ENCODE assay signal across 34 mouse cellular contexts in genomic region chr7:48851529-48852104, GRCm38 (mm10). TPM values are rescaled to one million over a fixed set of nuclear protein-coding genes. Genes with fewer than 3 reads are reported as not detected.
A peak's percentile ranks its signal among the peaks of the same experiment; 100 is the strongest.
DNase-seq lines count a peak whose midpoint lies in the region; ATAC-seq and TF ChIP-seq lines count a peak whose summit lies in the region.
"Had no signal": no experiment of that assay in that cellular context is flagged by ENCODE, and none has a peak within 500 bp of the region (broad histone marks: within the 10 kb centered on the region; RNA-seq: fewer than 3 reads in every experiment).

No protein-coding gene starts in this region.

- H3K4me3 ChIP-seq in forebrain, embryonic 14.5 days (ENCODE audit: low read depth, low read length) = no peak overlapping the region
- H3K4me3 ChIP-seq in forebrain, embryonic 10.5 days = no peak overlapping the region
- H3K4me3 ChIP-seq in heart, embryonic 16.5 days (ENCODE audit: low read length) = no peak overlapping the region
- no peak overlapping the region for H3K4me3 ChIP-seq in layer of hippocampus, adult 2 months
- H3K4me3 ChIP-seq in midbrain, embryonic 16.5 days (ENCODE audit: low read depth, low read length) = no peak overlapping the region
- H3K4me3 ChIP-seq: embryonic facial prominence, embryonic 10.5 days; embryonic facial prominence, embryonic 15.5 days; forebrain, embryonic 15.5 days; gastrocnemius, adult 2 months; neural tube, embryonic 12.5 days; stomach, embryonic 15.5 days had no signal

- 0 out of 2 replicates have a peak, but pooled peaks have one; percentile 5 for TF ChIP-seq CTCF in layer of hippocampus, adult 2 months (conservative IDR thresholded peaks at IDR 0.05)

- ATAC-seq in forebrain, embryonic 14.5 days = no peak
- no peak for ATAC-seq in heart, embryonic 16.5 days (replicated peaks; ENCODE audit: extremely low read depth, insufficient read depth, low FRiP score)
- ATAC-seq in midbrain, embryonic 16.5 days = peak; percentile 51
- no peak for ATAC-seq in monocyte, adult 5-6 weeks (replicated peaks; ENCODE audit: insufficient number of reproducible peaks, low FRiP score, low TSS enrichment, poor library complexity, severe bottlenecking)
- ATAC-seq: activated CD4-positive, CD25-positive, alpha-beta regulatory T cell, adult 4 months; forebrain, embryonic 15.5 days; intestine, embryonic 16.5 days had no signal

- intact Hi-C loops in heart, postnatal 14 days (cut with DNase I) = no loop called here

- DNase-seq in forebrain, embryonic 14.5 days (ENCODE audit: low spot score) = peak; percentile 19
- DNase-seq in forebrain, embryonic 10.5 days (ENCODE audit: extremely low spot score, low spot score) = no peak
- no peak for DNase-seq in heart, postnatal 14 days
- no peak for DNase-seq in layer of hippocampus, adult 2 months (ENCODE audit: low spot score in 2 of 2)
- DNase-seq in layer of hippocampus, adult 18-20 months (ENCODE audit: low spot score in 2 of 2) = no peak
- DNase-seq: adrenal gland, adult 2 months; adrenal gland, postnatal 36 days; cerebellum, adult 8-10 months; cerebellum, postnatal 25 days; gastrocnemius, adult 2 months; gastrocnemius, postnatal 36 days; heart, postnatal 10 days; kidney, adult 8-10 months; kidney, postnatal 10 days; liver; lung, adult 2 months; lung, postnatal 10 days; right cerebral cortex, postnatal 25 days had no signal

- H3K27me3 ChIP-seq in forebrain, embryonic 14.5 days (replicated peaks; ENCODE audit: control insufficient read depth, insufficient read depth, low read length) = no peaks in the 10 kb centered on the region
- no peaks in the 10 kb centered on the region for H3K27me3 ChIP-seq in forebrain, embryonic 10.5 days (ENCODE audit: poor library complexity, severe bottlenecking)
- H3K27me3 ChIP-seq in heart, embryonic 16.5 days (ENCODE audit: control insufficient read depth, insufficient read depth, low read length) = no peaks in the 10 kb centered on the region
- no peaks in the 10 kb centered on the region for H3K27me3 ChIP-seq in midbrain, embryonic 16.5 days (ENCODE audit: control insufficient read depth, insufficient read depth, low read depth, low read length)
- H3K27me3 ChIP-seq: embryonic facial prominence, embryonic 15.5 days; forebrain, embryonic 15.5 days; stomach, embryonic 15.5 days had no signal

- 41% methylated on average over 6 of the region's 6 CpGs for WGBS in forebrain, embryonic 14.5 days
- WGBS in forebrain, embryonic 10.5 days = 81% methylated on average over 6 of the region's 6 CpGs
- 81% methylated on average over 6 of the region's 6 CpGs for whole genome bisulfite sequencing in heart, embryonic 16.5 days
- 29% methylated on average over 6 of the region's 6 CpGs for WGBS in midbrain, embryonic 16.5 days

- H3K4me2 ChIP-seq in forebrain, embryonic 14.5 days (ENCODE audit: low read length) = no peak overlapping the region
- no peak overlapping the region for H3K4me2 ChIP-seq in heart, embryonic 16.5 days (ENCODE audit: low read depth, low read length)
- H3K4me2 ChIP-seq in midbrain, embryonic 16.5 days (ENCODE audit: low read length) = no peak overlapping the region
- H3K4me2 ChIP-seq: embryonic facial prominence, embryonic 15.5 days; forebrain, embryonic 15.5 days; neural tube, embryonic 12.5 days; stomach, embryonic 15.5 days had no signal

- no peaks in the 10 kb centered on the region for H3K9me3 ChIP-seq in forebrain, embryonic 14.5 days (replicated peaks; ENCODE audit: control insufficient read depth, low read length)
- H3K9me3 ChIP-seq in forebrain, embryonic 10.5 days = no peaks in the 10 kb centered on the region
- no peaks in the 10 kb centered on the region for H3K9me3 ChIP-seq in heart, embryonic 16.5 days (replicated peaks; ENCODE audit: control insufficient read depth, low read length)
- no peaks in the 10 kb centered on the region for H3K9me3 ChIP-seq in midbrain, embryonic 16.5 days (replicated peaks; ENCODE audit: control insufficient read depth, low read length, poor library complexity, severe bottlenecking)
- H3K9me3 ChIP-seq: embryonic facial prominence, embryonic 10.5 days; embryonic facial prominence, embryonic 15.5 days; forebrain, embryonic 15.5 days; neural tube, embryonic 12.5 days; stomach, embryonic 15.5 days had no signal

- no peak overlapping the region for H3K9ac ChIP-seq in forebrain, embryonic 14.5 days (ENCODE audit: low read length)
- no peak overlapping the region for H3K9ac ChIP-seq in heart, embryonic 16.5 days (ENCODE audit: low read length)
- no peak overlapping the region for H3K9ac ChIP-seq in midbrain, embryonic 16.5 days (ENCODE audit: low read depth, low read length)
- H3K9ac ChIP-seq: embryonic facial prominence, embryonic 15.5 days; forebrain, embryonic 15.5 days; liver, embryonic 14.5 days; neural tube, embryonic 12.5 days; stomach, embryonic 15.5 days had no signal

- no peak overlapping the region for H3K27ac ChIP-seq in forebrain, embryonic 14.5 days (ENCODE audit: low read depth, low read length)
- no peak overlapping the region for H3K27ac ChIP-seq in forebrain, embryonic 10.5 days
- H3K27ac ChIP-seq in heart, embryonic 16.5 days (ENCODE audit: low read length) = peak overlapping the region; percentile 40; the same call in 1 of the 2 replicates
- no peak overlapping the region for H3K27ac ChIP-seq in layer of hippocampus, adult 2 months
- H3K27ac ChIP-seq in midbrain, embryonic 16.5 days (ENCODE audit: low read length) = peak overlapping the region; percentile 67
- H3K27ac ChIP-seq: embryonic facial prominence, embryonic 10.5 days; embryonic facial prominence, embryonic 15.5 days; forebrain, embryonic 15.5 days; gastrocnemius, adult 2 months; liver, embryonic 14.5 days; macrophage; neural tube, embryonic 12.5 days; stomach, embryonic 15.5 days had no signal

- no peaks in the 10 kb centered on the region for H3K36me3 ChIP-seq in forebrain, embryonic 14.5 days (ENCODE audit: control insufficient read depth, insufficient read depth, low read length)
- H3K36me3 ChIP-seq in forebrain, embryonic 10.5 days (replicated peaks) = no peaks in the 10 kb centered on the region
- no peaks in the 10 kb centered on the region for H3K36me3 ChIP-seq in heart, embryonic 16.5 days (ENCODE audit: control insufficient read depth, insufficient read depth)
- H3K36me3 ChIP-seq in midbrain, embryonic 16.5 days (ENCODE audit: control insufficient read depth, insufficient read depth, low read length) = no peaks in the 10 kb centered on the region
- H3K36me3 ChIP-seq: embryonic facial prominence, embryonic 10.5 days; embryonic facial prominence, embryonic 15.5 days; forebrain, embryonic 15.5 days; neural tube, embryonic 12.5 days; stomach, embryonic 15.5 days had no signal

- H3K4me1 ChIP-seq in forebrain, embryonic 14.5 days (ENCODE audit: control insufficient read depth, insufficient read depth, low read length) = no peaks in the 10 kb centered on the region
- H3K4me1 ChIP-seq in forebrain, embryonic 10.5 days = peaks cover 22% of the 10 kb centered on the region
- H3K4me1 ChIP-seq in heart, embryonic 16.5 days (ENCODE audit: control insufficient read depth, insufficient read depth, low read length) = peaks cover 17% of the 10 kb centered on the region
- peaks cover 8% of the 10 kb centered on the region; the same call in 1 of the 2 replicates for H3K4me1 ChIP-seq in midbrain, embryonic 16.5 days (ENCODE audit: control insufficient read depth, insufficient read depth, low read length)
- H3K4me1 ChIP-seq: embryonic facial prominence, embryonic 15.5 days; stomach, embryonic 15.5 days had no signal

RNA-seq across cellular contexts. Expression of gene Csrp3, which starts 3.8 kb away (rescaled TPM):
- not detected in 2 replicates for polyA plus RNA-seq in forebrain, embryonic 14.5 days (2014; fragmentation: Nextera tagmentation; extraction: Ambion mirVana)
- 0.31 TPM in 1 of 2 replicates, not detected in the other for polyA plus RNA-seq in forebrain, embryonic 10.5 days (2016; fragmentation: Nextera tagmentation; extraction: Ambion mirVana)
- 1,973 and 1,982 TPM in 2 replicates for polyA plus RNA-seq in heart, embryonic 16.5 days (2015; fragmentation: Nextera tagmentation; extraction: Ambion mirVana)
- total RNA-seq in heart, postnatal 14 days (2021) = 1,000 to 10,000 TPM; 1,478 to 1,683 TPM
- not detected for total RNA-seq in layer of hippocampus, adult 2 months (2021)
- total RNA-seq in layer of hippocampus, adult 18-20 months (2021) = not detected
- polyA plus RNA-seq in midbrain, embryonic 16.5 days (2015; fragmentation: Nextera tagmentation; extraction: Ambion mirVana) = 0.25 TPM in 1 of 2 replicates, not detected in the other
- 0.57 to 6.0 TPM (median 1.6 TPM) in 3 replicates for total RNA-seq in monocyte, adult 5-6 weeks (2017)
- total RNA-seq: adrenal gland, adult 2 months; adrenal gland, postnatal 36 days; layer of hippocampus, postnatal 10 days; left cerebral cortex, adult 18-20 months; left cerebral cortex, postnatal 14 days had no signal
- polyA plus RNA-seq: activated CD4-positive, CD25-positive, alpha-beta regulatory T cell, adult 4 months; adrenal gland, adult 2 months; large intestine, adult 2 months; macrophage had no signal

RNA-seq across cellular contexts. Expression of gene E2f8, which starts 29.8 kb away (rescaled TPM):
- polyA plus RNA-seq in forebrain, embryonic 14.5 days (2014; fragmentation: Nextera tagmentation; extraction: Ambion mirVana) = 4.1 and 4.6 TPM in 2 replicates
- 19.3 and 19.5 TPM in 2 replicates for polyA plus RNA-seq in forebrain, embryonic 10.5 days (2016; fragmentation: Nextera tagmentation; extraction: Ambion mirVana)
- 15.9 and 17.7 TPM in 2 replicates for polyA plus RNA-seq in heart, embryonic 16.5 days (2015; fragmentation: Nextera tagmentation; extraction: Ambion mirVana)
- 1 to 10 TPM; 1.8 to 3.3 TPM for total RNA-seq in heart, postnatal 14 days (2021)
- total RNA-seq in layer of hippocampus, adult 2 months (2021) = under 1 TPM; 0.25 to 0.49 TPM
- total RNA-seq in layer of hippocampus, adult 18-20 months (2021) = under 1 TPM in 1 of 2 experiments, not detected in 1; 0.18 TPM
- 1.5 and 1.7 TPM in 2 replicates for polyA plus RNA-seq in midbrain, embryonic 16.5 days (2015; fragmentation: Nextera tagmentation; extraction: Ambion mirVana)
- total RNA-seq in monocyte, adult 5-6 weeks (2017) = 1.5 to 5.0 TPM (median 4.3 TPM) in 3 replicates
- total RNA-seq: gastrocnemius, adult 2 months had no signal

RNA-seq across cellular contexts. Expression of gene Nav2, which starts 56.9 kb away (rescaled TPM):
- polyA plus RNA-seq in forebrain, embryonic 14.5 days (2014; fragmentation: Nextera tagmentation; extraction: Ambion mirVana) = 6.3 and 15.5 TPM in 2 replicates
- polyA plus RNA-seq in forebrain, embryonic 10.5 days (2016; fragmentation: Nextera tagmentation; extraction: Ambion mirVana) = 4.5 and 6.1 TPM in 2 replicates
- polyA plus RNA-seq in heart, embryonic 16.5 days (2015; fragmentation: Nextera tagmentation; extraction: Ambion mirVana) = 33.9 and 34.2 TPM in 2 replicates
- 10 to 100 TPM; 60.0 to 64.1 TPM for total RNA-seq in heart, postnatal 14 days (2021)
- 100 to 1,000 TPM in 1 of 2 experiments, 10 to 100 TPM in 1; 84.8 to 106 TPM for total RNA-seq in layer of hippocampus, adult 2 months (2021)
- total RNA-seq in layer of hippocampus, adult 18-20 months (2021) = 10 to 100 TPM; 66.2 to 73.7 TPM
- polyA plus RNA-seq in midbrain, embryonic 16.5 days (2015; fragmentation: Nextera tagmentation; extraction: Ambion mirVana) = 21.5 and 23.6 TPM in 2 replicates
- total RNA-seq in monocyte, adult 5-6 weeks (2017) = 1.5 to 2.0 TPM (median 1.9 TPM) in 3 replicates

Comparison
In these comparisons a context has a peak if more than half of its experiments do, and no peak if none do; other contexts are left out.
1. H3K27ac ChIP-seq: peak in heart, embryonic 16.5 days (single experiment) and midbrain, embryonic 16.5 days (single experiment); none in forebrain, embryonic 14.5 days (single experiment), forebrain, embryonic 10.5 days (single experiment) and layer of hippocampus, adult 2 months (single experiment).
2. RNA of gene Csrp3, which starts 3.8 kb away (total RNA-seq): 1,478 to 1,683 TPM in heart, postnatal 14 days; 0.57 to 6.0 TPM in monocyte, adult 5-6 weeks, not detected in layer of hippocampus, adult 18-20 months and not detected in layer of hippocampus, adult 2 months; every median in the first group is over 100 times any median in the second.
3. RNA of gene Nav2, which starts 56.9 kb away (total RNA-seq): 84.8 to 106 TPM in layer of hippocampus, adult 2 months, 66.2 to 73.7 TPM in layer of hippocampus, adult 18-20 months and 60.0 to 64.1 TPM in heart, postnatal 14 days; 1.5 to 2.0 TPM in monocyte, adult 5-6 weeks; every median in the first group is over 10 times any median in the second.